Mouse (Mus musculus): ENCODE results near the gene Ttc30b.

- TF ChIP-seq MAX (IDR thresholded peaks at IDR 0.05; ENCODE audit: low read depth) (no peak), POLR2A (IDR thresholded peaks at IDR 0.05; ENCODE audit: insufficient read length, low read depth) (no peak)
Observed at GRCm38 (mm10) chr2:75987739-75988138, 49.4 kb upstream of the Ttc30b start.

Data from myocyte (in vitro differentiated cells).